Mouse (Mus musculus): Measurements from ENCODE around the gene Cog3.

The Cog3 gene

GRCm38 (mm10) chr14:75676316-75676715 is 78.0 kb downstream of the Cog3 start:
- DNase-seq: no peak

- DNase-seq: no peak
Measured at GRCm38 (mm10) chr14:75669085-75669645, 85.2 kb downstream of the Cog3 start.

- no peak for DNase-seq
Measured at GRCm38 (mm10) chr14:75665430-75666180, 88.7 kb downstream of the Cog3 start.

- DNase-seq: no peak
Measured at GRCm38 (mm10) chr14:75661548-75661947, 92.8 kb downstream of the Cog3 start.

GRCm38 (mm10) chr14:75660936-75661335 is 93.4 kb downstream of the Cog3 start:
- DNase-seq: no peak

Measured in thymus, postnatal 25 days (tissue).